Comparison of ENCODE assay signal across 14 mouse cellular contexts in the genomic region with DNA sequence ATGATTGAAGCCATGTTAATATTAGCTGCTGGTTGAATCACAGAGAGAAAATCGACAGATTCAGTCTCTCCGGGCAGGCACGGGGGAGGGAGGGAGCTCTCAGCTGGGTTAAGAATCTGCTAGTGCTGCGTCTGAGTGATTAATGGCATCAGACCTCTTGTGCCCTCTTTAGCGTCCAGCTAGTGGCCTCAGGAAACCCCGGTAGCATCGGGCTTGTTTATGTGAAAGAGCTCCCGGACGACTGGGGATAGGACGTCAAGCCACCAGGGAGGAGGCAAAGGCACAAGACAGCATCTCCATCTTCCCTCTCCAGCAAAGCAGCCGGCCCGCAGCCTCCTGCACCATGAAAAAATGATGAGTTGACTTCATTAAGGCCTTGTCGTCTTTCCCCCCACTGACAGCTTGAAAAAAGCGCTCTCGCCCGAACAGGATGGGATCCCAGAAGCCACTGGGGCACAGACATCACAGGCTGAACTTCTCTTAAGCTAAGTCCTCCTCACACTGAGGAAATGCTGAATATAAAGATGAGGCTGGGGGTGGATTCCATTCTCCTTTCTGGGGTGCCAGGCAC.
DNase-seq lines count a peak whose midpoint lies in the region; ATAC-seq and TF ChIP-seq lines count a peak whose summit lies in the region.
"Had no signal": no experiment of that assay in that cellular context is flagged by ENCODE, and none has a peak within 500 bp of the region (broad histone marks: within the 10 kb centered on the region; RNA-seq: fewer than 3 reads in every experiment).

No protein-coding gene starts in this region.

- no peak overlapping the region for H3K27ac ChIP-seq in kidney, postnatal 0 days
- H3K27ac ChIP-seq in hindbrain, embryonic 15.5 days (replicated peaks) = 0 out of 2 replicates have a peak overlapping the region, but pooled peaks have one; percentile 9
- peak overlapping the region; percentile 48 for H3K27ac ChIP-seq in neural tube, embryonic 14.5 days (ENCODE audit: low read depth, low read length)
- H3K27ac ChIP-seq: embryonic facial prominence, embryonic 12.5 days had no signal

- no peak for ATAC-seq in kidney, postnatal 0 days (replicated peaks; ENCODE audit: low FRiP score, low read depth)
- ATAC-seq in hindbrain, embryonic 15.5 days (ENCODE audit: low FRiP score, low read depth) = peak; percentile 45; the same call in 1 of the 2 replicates
- no peak for ATAC-seq in neural tube, embryonic 14.5 days (ENCODE audit: low read depth)
- ATAC-seq: forebrain, embryonic 16.5 days; intestine, postnatal 0 days; liver, postnatal 0 days had no signal

- 11% methylated on average over 16 of the region's 16 CpGs for WGBS in kidney, postnatal 0 days
- 24% methylated on average over 16 of the region's 16 CpGs for WGBS in hindbrain, embryonic 15.5 days
- 17% methylated on average over 16 of the region's 16 CpGs for WGBS in neural tube, embryonic 14.5 days
- 16% methylated on average over 16 of the region's 16 CpGs for WGBS in lung, adult 2 months

- TF ChIP-seq CTCF in kidney, postnatal 0 days (IDR thresholded peaks at IDR 0.05; ENCODE audit: low read depth) = no peak
- no peak for TF ChIP-seq CTCF in lung, adult 2 months (IDR thresholded peaks at IDR 0.05; ENCODE audit: insufficient read depth, low read length)

- H3K27me3 ChIP-seq in kidney, postnatal 0 days (ENCODE audit: insufficient read depth, low read length) = no peaks in the 10 kb centered on the region
- no peaks in the 10 kb centered on the region for H3K27me3 ChIP-seq in hindbrain, embryonic 15.5 days
- no peaks in the 10 kb centered on the region for H3K27me3 ChIP-seq in neural tube, embryonic 14.5 days (ENCODE audit: control insufficient read depth, insufficient read depth, low read length)
- H3K27me3 ChIP-seq: embryonic facial prominence, embryonic 12.5 days had no signal

- H3K9ac ChIP-seq in kidney, postnatal 0 days (ENCODE audit: low read depth, low read length) = no peak overlapping the region
- peak overlapping the region; percentile 1; the same call in 1 of the 2 replicates for H3K9ac ChIP-seq in hindbrain, embryonic 15.5 days
- H3K9ac ChIP-seq in neural tube, embryonic 14.5 days (replicated peaks; ENCODE audit: low read depth, low read length) = peak overlapping the region; percentile 21; the same call in 1 of the 2 replicates
- H3K9ac ChIP-seq: embryonic facial prominence, embryonic 12.5 days; liver, postnatal 0 days had no signal

- no peak overlapping the region for H3K4me2 ChIP-seq in kidney, postnatal 0 days (ENCODE audit: low read length)
- peak overlapping the region; percentile 29 for H3K4me2 ChIP-seq in hindbrain, embryonic 15.5 days
- H3K4me2 ChIP-seq in neural tube, embryonic 14.5 days (ENCODE audit: low read depth, low read length) = peak overlapping the region; percentile 16; the same call in 1 of the 2 replicates
- H3K4me2 ChIP-seq: embryonic facial prominence, embryonic 12.5 days had no signal

- H3K4me3 ChIP-seq in kidney, postnatal 0 days (replicated peaks; ENCODE audit: low read depth, low read length) = no peak overlapping the region
- no peak overlapping the region for H3K4me3 ChIP-seq in hindbrain, embryonic 15.5 days
- no peak overlapping the region for H3K4me3 ChIP-seq in neural tube, embryonic 14.5 days (ENCODE audit: low read depth, low read length)
- no peak overlapping the region for H3K4me3 ChIP-seq in lung, adult 2 months (replicated peaks; ENCODE audit: extremely low read depth, low read depth, low read length)
- H3K4me3 ChIP-seq: embryonic facial prominence, embryonic 12.5 days had no signal

- no peak for TF ChIP-seq POLR2A in lung, adult 2 months (IDR thresholded peaks at IDR 0.05; ENCODE audit: borderline replicate concordance, extremely low read depth, low read depth, low read length)

- no peaks in the 10 kb centered on the region for H3K36me3 ChIP-seq in kidney, postnatal 0 days (ENCODE audit: insufficient read depth, low read length)
- H3K36me3 ChIP-seq in hindbrain, embryonic 15.5 days = no peaks in the 10 kb centered on the region
- H3K36me3 ChIP-seq in neural tube, embryonic 14.5 days (ENCODE audit: control insufficient read depth, insufficient read depth, low read length) = no peaks in the 10 kb centered on the region
- H3K36me3 ChIP-seq: embryonic facial prominence, embryonic 12.5 days had no signal

- no peaks in the 10 kb centered on the region for H3K9me3 ChIP-seq in kidney, postnatal 0 days (replicated peaks; ENCODE audit: low read length)
- no peaks in the 10 kb centered on the region for H3K9me3 ChIP-seq in hindbrain, embryonic 15.5 days
- H3K9me3 ChIP-seq in neural tube, embryonic 14.5 days (ENCODE audit: control insufficient read depth, low read length) = no peaks in the 10 kb centered on the region
- H3K9me3 ChIP-seq: embryonic facial prominence, embryonic 12.5 days had no signal

- peak; percentile 11 for DNase-seq in kidney, postnatal 0 days (ENCODE audit: low spot score)
- DNase-seq in kidney, postnatal 36 days = no peak
- DNase-seq in embryo, embryonic 11 days = peak; percentile 53
- no peak for DNase-seq in layer of hippocampus, postnatal 10 days (ENCODE audit: low spot score in 2 of 2)
- DNase-seq in lung, adult 2 months = no peak
- DNase-seq: cerebellum, adult 18-20 months; liver, postnatal 0 days; right cerebral cortex, adult 18-20 months; thymus, postnatal 25 days had no signal

- no peaks in the 10 kb centered on the region for H3K4me1 ChIP-seq in kidney, postnatal 0 days (replicated peaks; ENCODE audit: insufficient read depth, low read length)
- peaks cover 13% of the 10 kb centered on the region for H3K4me1 ChIP-seq in hindbrain, embryonic 15.5 days (replicated peaks)
- peaks cover 5% of the 10 kb centered on the region; the same call in 1 of the 2 replicates for H3K4me1 ChIP-seq in neural tube, embryonic 14.5 days (ENCODE audit: control insufficient read depth, insufficient read depth, low read length)
- H3K4me1 ChIP-seq in lung, adult 2 months (ENCODE audit: control insufficient read depth, insufficient read depth, low read length) = no peaks in the 10 kb centered on the region
- H3K4me1 ChIP-seq: embryonic facial prominence, embryonic 12.5 days had no signal

Comparison
In these comparisons a context has a peak if more than half of its experiments do, and no peak if none do; other contexts are left out.
1. DNase-seq: peak in kidney, postnatal 0 days (single experiment) and embryo, embryonic 11 days (single experiment); none in kidney, postnatal 36 days (0 of 2), layer of hippocampus, postnatal 10 days (0 of 2) and lung, adult 2 months (single experiment).